Mouse (Mus musculus) testis, adult 2 months (tissue): ENCODE measurements around the gene Ndufaf5. TPM values are rescaled to one million over a fixed set of nuclear protein-coding genes. Genes with fewer than 3 reads are reported as not detected.

Experiments used
- H3K27ac ChIP-seq: fragments of 200-500 bp; 2 replicates; pipeline ENCODE4 v1.5.1; 2012; ENCODE audit warnings: low read depth, low read length; ENCODE audit not compliant: control insufficient read depth, insufficient read depth
- H3K27me3 ChIP-seq: fragments of 200-500 bp; 2 replicates; pipeline ENCODE4 v1.6.1; 2012; ENCODE audit warnings: mild to moderate bottlenecking, low read length, moderate library complexity; ENCODE audit not compliant: control insufficient read depth, insufficient read depth
- H3K36me3 ChIP-seq: fragments of 200-500 bp; 2 replicates; pipeline ENCODE4 v1.6.1; 2012; ENCODE audit warnings: mild to moderate bottlenecking, low read length; ENCODE audit not compliant: control insufficient read depth, insufficient read depth
- H3K4me1 ChIP-seq: fragments of 200-500 bp; 2 replicates; pipeline ENCODE4 v1.6.1; 2012; ENCODE audit warnings: low read length; ENCODE audit not compliant: control insufficient read depth, insufficient read depth
- H3K4me3 ChIP-seq: fragments of 200-500 bp; 2 replicates; pipeline ENCODE4 v1.5.1; 2012; ENCODE audit warnings: low read depth, mild to moderate bottlenecking, low read length, moderate library complexity, mixed read lengths; ENCODE audit not compliant: control insufficient read depth
- CTCF ChIP-seq: fragments of 200-500 bp; IDR thresholded peaks from 2 replicates; pipeline ENCODE4 v1.5.1; 2012; ENCODE audit warnings: low read depth, mild to moderate bottlenecking, inconsistent platforms, low read length, moderate library complexity; ENCODE audit not compliant: control insufficient read depth, insufficient read depth, insufficient replicate concordance
- POLR2A ChIP-seq: fragments of 200-500 bp; IDR thresholded peaks from 2 replicates; pipeline ENCODE4 v1.6.1; 2012; ENCODE audit warnings: low read depth, mild to moderate bottlenecking, inconsistent platforms, low read length, moderate library complexity; ENCODE audit not compliant: control insufficient read depth
- polyA plus RNA-seq: library from polyadenylated mRNA; depleted of rRNA; stranded (reverse); fragments of >200 nt; gene quantifications from 2 replicates; pipeline ENCODE4 v1.2.3, GENCODE M21; 2012; rRNA removed

Ndufaf5 gene
- polyA plus RNA-seq, 1 experiment = 5.3 TPM

GRCm38 (mm10) chr2:140237245-140237644 is 66.8 kb downstream of the Ndufaf5 start:
- H3K27ac ChIP-seq = no peak overlapping the region
- H3K4me3 ChIP-seq = no peak overlapping the region; the same call in 1 of the 2 replicates
- TF ChIP-seq POLR2A (no peak), CTCF (no peak)
- H3K4me1 ChIP-seq = no peaks in the 10 kb centered on the region
- H3K36me3 ChIP-seq = no peaks in the 10 kb centered on the region
- H3K27me3 ChIP-seq = no peaks in the 10 kb centered on the region

GRCm38 (mm10) chr2:140242398-140242797 is 71.9 kb downstream of the Ndufaf5 start:
- H3K4me3 ChIP-seq = no peak overlapping the region
- H3K4me1 ChIP-seq = no peaks in the 10 kb centered on the region
- no peak overlapping the region for H3K27ac ChIP-seq
- H3K36me3 ChIP-seq = no peaks in the 10 kb centered on the region
- TF ChIP-seq POLR2A = no peak
- no peak for TF ChIP-seq CTCF
- H3K27me3 ChIP-seq = no peaks in the 10 kb centered on the region

- Histone ChIP-seq H3K4me3 (no peak overlapping the region), H3K27me3 (no peaks in the 10 kb centered on the region), H3K36me3 (no peaks in the 10 kb centered on the region), H3K27ac (no peak overlapping the region), H3K4me1 (no peaks in the 10 kb centered on the region)
- TF ChIP-seq CTCF = no peak
- TF ChIP-seq POLR2A = no peak
Measured at GRCm38 (mm10) chr2:140243105-140243504, 72.7 kb downstream of the Ndufaf5 start.

Other genes with a start within 250 kb of the Ndufaf5 start
- 29.1 and 31.7 TPM in 2 replicates for gene Tasp1, start 103.8 kb upstream of the Ndufaf5 start, polyA plus RNA-seq
- gene Gm17374, start 18.6 kb upstream of the Ndufaf5 start, polyA plus RNA-seq = not detected in 2 replicates
- 0.78 and 1.9 TPM in 2 replicates for gene Esf1, start 85 bp upstream of the Ndufaf5 start, polyA plus RNA-seq
- gene Sel1l2, start 219.1 kb downstream of the Ndufaf5 start, polyA plus RNA-seq = 20.2 and 23.5 TPM in 2 replicates
- 16.3 and 20.1 TPM in 2 replicates for gene Macrod2, start 224.7 kb downstream of the Ndufaf5 start, polyA plus RNA-seq